Mouse (Mus musculus) ES-E14 (cell line): ENCODE data around the gene Gm28048.

ENCODE experiments used
- CHD2 ChIP-seq: IDR thresholded peaks from 2 replicates; pipeline ENCODE4 v1.6.1; 2014; ENCODE audit warnings: mild to moderate bottlenecking, low read depth, low read length, inconsistent platforms
- HCFC1 ChIP-seq: IDR thresholded peaks from 2 replicates; pipeline ENCODE4 v1.6.1; 2012; ENCODE audit warnings: low read length, inconsistent platforms, borderline replicate concordance; ENCODE audit not compliant: insufficient read depth
- MAFK ChIP-seq: IDR thresholded peaks from 2 replicates; pipeline ENCODE4 v1.6.1; 2014; ENCODE audit warnings: mild to moderate bottlenecking, low read depth, low read length, inconsistent platforms; ENCODE audit not compliant: insufficient read depth

- TF ChIP-seq MAFK (no peak), CHD2 (no peak), HCFC1 (no peak)
These were observed 150.0 kb downstream of the Gm28048 start for GRCm38 (mm10) chr11:22831916-22832315.
